9 mouse cellular contexts compared by ENCODE assay signal in genomic region chr19:55218741-55219221, GRCm38 (mm10). TPM values are rescaled to one million over a fixed set of nuclear protein-coding genes. Genes with fewer than 3 reads are reported as not detected.
A peak's percentile ranks its signal among the peaks of the same experiment; 100 is the strongest.
DNase-seq lines count a peak whose midpoint lies in the region; ATAC-seq and TF ChIP-seq lines count a peak whose summit lies in the region.
"Had no signal": no experiment of that assay in that cellular context is flagged by ENCODE, and none has a peak within 500 bp of the region (broad histone marks: within the 10 kb centered on the region; RNA-seq: fewer than 3 reads in every experiment).

No protein-coding gene starts in this region.

- H3K4me3 ChIP-seq in left cerebral cortex, adult 2 months = peak overlapping the region; percentile 38
- H3K4me3 ChIP-seq in embryonic facial prominence, embryonic 14.5 days (ENCODE audit: low read depth, low read length) = peak overlapping the region; percentile 37
- H3K4me3 ChIP-seq in limb, embryonic 13.5 days = peak overlapping the region; percentile 45
- H3K4me3 ChIP-seq in neural tube, embryonic 15.5 days (replicated peaks) = peak overlapping the region; percentile 45

- WGBS in embryonic facial prominence, embryonic 14.5 days = 16% methylated on average over 12 of the region's 12 CpGs
- WGBS in limb, embryonic 13.5 days = 32% methylated on average over 12 of the region's 12 CpGs
- WGBS in neural tube, embryonic 15.5 days = 30% methylated on average over 12 of the region's 12 CpGs

- H3K4me1 ChIP-seq in embryonic facial prominence, embryonic 14.5 days (ENCODE audit: control insufficient read depth, insufficient read depth, low read length) = no peaks in the 10 kb centered on the region
- H3K4me1 ChIP-seq in limb, embryonic 13.5 days = peaks cover 24% of the 10 kb centered on the region; the same call in 1 of the 2 replicates
- H3K4me1 ChIP-seq in neural tube, embryonic 15.5 days = peaks cover 7% of the 10 kb centered on the region

- H3K27ac ChIP-seq in left cerebral cortex, adult 2 months = peak overlapping the region; percentile 84
- H3K27ac ChIP-seq in embryonic facial prominence, embryonic 14.5 days (replicated peaks; ENCODE audit: low read depth, low read length) = no peak overlapping the region
- H3K27ac ChIP-seq in limb, embryonic 13.5 days = no peak overlapping the region
- H3K27ac ChIP-seq in neural tube, embryonic 15.5 days (replicated peaks) = no peak overlapping the region

- intact Hi-C loops in left cerebral cortex, adult 2 months (cut with DNase I) = loop anchor here (1.0 to 10.0 kb wide), 3 partner anchors 36 to 1584 kb away; no protein-coding TSS in a partner anchor

- TF ChIP-seq CTCF in left cerebral cortex, adult 2 months (IDR thresholded peaks at IDR 0.05) = no peak

- no peaks in the 10 kb centered on the region for H3K9me3 ChIP-seq in embryonic facial prominence, embryonic 14.5 days (ENCODE audit: control insufficient read depth, low read length)
- H3K9me3 ChIP-seq in limb, embryonic 13.5 days = no peaks in the 10 kb centered on the region
- no peaks in the 10 kb centered on the region for H3K9me3 ChIP-seq in neural tube, embryonic 15.5 days (replicated peaks)

- H3K36me3 ChIP-seq in embryonic facial prominence, embryonic 14.5 days (ENCODE audit: control insufficient read depth, insufficient read depth, low read length) = no peaks in the 10 kb centered on the region
- H3K36me3 ChIP-seq in limb, embryonic 13.5 days = no peaks in the 10 kb centered on the region
- H3K36me3 ChIP-seq in neural tube, embryonic 15.5 days = no peaks in the 10 kb centered on the region

- peak overlapping the region; percentile 67 for H3K4me2 ChIP-seq in embryonic facial prominence, embryonic 14.5 days (ENCODE audit: low read depth, low read length)
- H3K4me2 ChIP-seq in limb, embryonic 13.5 days (replicated peaks) = peak overlapping the region; percentile 69
- peak overlapping the region; percentile 67 for H3K4me2 ChIP-seq in neural tube, embryonic 15.5 days

- H3K9ac ChIP-seq in embryonic facial prominence, embryonic 14.5 days (ENCODE audit: low read depth, low read length) = peak overlapping the region; percentile 55
- H3K9ac ChIP-seq in limb, embryonic 13.5 days = peak overlapping the region; percentile 58
- H3K9ac ChIP-seq in neural tube, embryonic 15.5 days (replicated peaks) = peak overlapping the region; percentile 56

- H3K27me3 ChIP-seq in embryonic facial prominence, embryonic 14.5 days (replicated peaks; ENCODE audit: control insufficient read depth, insufficient read depth, low read length) = no peaks in the 10 kb centered on the region
- 0 out of 2 replicates have a peak, but pooled peaks cover 5% of the 10 kb centered on the region for H3K27me3 ChIP-seq in limb, embryonic 13.5 days
- H3K27me3 ChIP-seq in neural tube, embryonic 15.5 days (replicated peaks) = no peaks in the 10 kb centered on the region

- no peak for DNase-seq in left cerebral cortex, adult 2 months (ENCODE audit: extremely low spot score in 1 of 2, low spot score in 2 of 2)
- DNase-seq in left cerebral cortex, adult 11 months (ENCODE audit: low spot score) = no peak
- DNase-seq in embryonic facial prominence, embryonic 14.5 days (ENCODE audit: low spot score) = no peak
- no peak for DNase-seq in cerebellum, postnatal 36 days
- DNase-seq in cerebellum, adult 8-10 months = no peak
- DNase-seq in right cerebral cortex, postnatal 4 days = no peak

- ATAC-seq in embryonic facial prominence, embryonic 14.5 days (ENCODE audit: low read depth) = 0 out of 2 replicates have a peak, but pooled peaks have one; percentile 1
- no peak for ATAC-seq in limb, embryonic 13.5 days (ENCODE audit: low FRiP score, low read depth)
- peak; percentile 30; the same call in 1 of the 2 replicates for ATAC-seq in neural tube, embryonic 15.5 days (ENCODE audit: low FRiP score)

RNA-seq across cellular contexts. Expression of gene Gucy2g, which starts 22.3 kb away (rescaled TPM):
- 1 to 10 TPM; 3.3 to 3.5 TPM for total RNA-seq in left cerebral cortex, adult 2 months (2021)
- polyA plus RNA-seq in embryonic facial prominence, embryonic 14.5 days (2014; fragmentation: Nextera tagmentation; extraction: Ambion mirVana) = 0.06 TPM in 1 of 2 replicates, not detected in the other
- not detected in 2 replicates for polyA plus RNA-seq in limb, embryonic 13.5 days (2015; fragmentation: Nextera tagmentation; extraction: Ambion mirVana)
- polyA plus RNA-seq in neural tube, embryonic 15.5 days (2015; fragmentation: Nextera tagmentation; extraction: Ambion mirVana) = 0.06 and 0.12 TPM in 2 replicates
- total RNA-seq: adrenal gland, adult 18-20 months had no signal

RNA-seq across cellular contexts. Expression of gene Acsl5, which starts 33.0 kb away (rescaled TPM):
- 10 to 100 TPM; 52.0 to 57.0 TPM for total RNA-seq in left cerebral cortex, adult 2 months (2021)
- polyA plus RNA-seq in embryonic facial prominence, embryonic 14.5 days (2014; fragmentation: Nextera tagmentation; extraction: Ambion mirVana) = 31.0 and 36.4 TPM in 2 replicates
- polyA plus RNA-seq in limb, embryonic 13.5 days (2015; fragmentation: Nextera tagmentation; extraction: Ambion mirVana) = 19.3 and 27.9 TPM in 2 replicates
- polyA plus RNA-seq in neural tube, embryonic 15.5 days (2015; fragmentation: Nextera tagmentation; extraction: Ambion mirVana) = 21.8 and 39.3 TPM in 2 replicates

RNA-seq across cellular contexts. Expression of gene Tectb, which starts 38.2 kb away (rescaled TPM):
- not detected for total RNA-seq in left cerebral cortex, adult 2 months (2021)
- polyA plus RNA-seq in embryonic facial prominence, embryonic 14.5 days (2014; fragmentation: Nextera tagmentation; extraction: Ambion mirVana) = 1.6 and 2.4 TPM in 2 replicates
- polyA plus RNA-seq in limb, embryonic 13.5 days (2015; fragmentation: Nextera tagmentation; extraction: Ambion mirVana) = not detected in 2 replicates
- polyA plus RNA-seq in neural tube, embryonic 15.5 days (2015; fragmentation: Nextera tagmentation; extraction: Ambion mirVana) = not detected in 2 replicates
